Mouse (Mus musculus) heart, postnatal 14 days (tissue): ENCODE data around the gene Mfsd1. TPM values are rescaled to one million over a fixed set of nuclear protein-coding genes. Genes with fewer than 3 reads are reported as not detected.

Source experiments
- DNase-seq, 2 experiments: peaks; one replicate each; pipeline ENCODE4 v3.0.0; 2021 to 2022
- intact Hi-C: fragments of 180-260 bp; cut with DNase I; formaldehyde crosslinking; loops from one replicate; pipeline ENCODE4 v1.15.1; 2025
- long read RNA-seq, 2 experiments: library from polyadenylated mRNA; stranded (forward); transcript quantifications; one replicate each; pipeline ENCODE4 v2.0.0; 2021
- total RNA-seq, 2 experiments: library from RNA; stranded (reverse); gene quantifications; 2 replicates each; pipeline ENCODE4 v1.2.3; 2021

The Mfsd1 gene
- total RNA-seq = 10 to 100 TPM; 32.3 to 32.6 TPM
- long read RNA-seq, experiment 1, transcript Mfsd1-201 (16 exons, 3,011 nt) = major isoform, 40 of 45 reads
- long read RNA-seq, experiment 1, partial matches to known transcripts = 1 of 45 reads
- long read RNA-seq, experiment 1, other reads (novel, unspliced or antisense) = 4 of 45 reads
- long read RNA-seq, experiment 2, transcript Mfsd1-201 (16 exons, 3,011 nt) = major isoform, 46 of 56 reads
- long read RNA-seq, experiment 2, partial matches to known transcripts = 4 of 56 reads
- long read RNA-seq, experiment 2, other reads (novel, unspliced or antisense) = 6 of 56 reads

- peak; percentile 80 to 88 for DNase-seq
- intact Hi-C loops = loop anchor here (5.0 kb wide), 1 partner anchor 210 kb away; the partner anchor contains the start of gene Mlf1
Measured at GRCm38 (mm10) chr3:67582273-67583124, at the start of gene Mfsd1. Mfsd1 (plus strand) TSS chr3:67582741.

DNA sequence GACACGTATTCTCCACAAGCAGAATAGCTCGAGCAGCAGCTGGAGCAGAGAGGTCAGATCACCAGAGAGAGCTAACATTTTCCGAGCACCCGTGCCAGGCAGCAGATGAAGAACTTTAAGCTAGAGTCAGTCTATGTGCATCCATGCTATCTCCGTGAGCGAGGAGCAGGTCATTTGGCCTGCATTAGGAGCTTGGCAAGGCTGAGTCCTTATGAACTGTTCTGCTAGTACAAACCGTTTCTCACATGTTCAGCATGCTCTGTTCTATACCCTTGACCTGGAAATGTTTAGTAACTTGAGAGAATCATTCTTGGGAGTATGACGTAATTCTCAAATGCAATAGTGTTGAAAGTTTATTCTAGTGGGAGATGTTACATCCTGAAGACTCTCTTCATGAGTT lies 38.9 kb upstream of the Mfsd1 start:
- intact Hi-C loops = no loop called here

GRCm38 (mm10) chr3:67551193-67551592 lies 31.3 kb upstream of the Mfsd1 start:
- intact Hi-C loops = no loop called here
- DNase-seq = no peak

More for the DNA sequence above, 38.9 kb upstream of the Mfsd1 start:
- DNase-seq = no peak

- intact Hi-C loops = no loop called here
- DNase-seq = peak in 1 of 2 experiments; percentile 17
Measured at GRCm38 (mm10) chr3:67553281-67553680, 29.3 kb upstream of the Mfsd1 start.

DNA sequence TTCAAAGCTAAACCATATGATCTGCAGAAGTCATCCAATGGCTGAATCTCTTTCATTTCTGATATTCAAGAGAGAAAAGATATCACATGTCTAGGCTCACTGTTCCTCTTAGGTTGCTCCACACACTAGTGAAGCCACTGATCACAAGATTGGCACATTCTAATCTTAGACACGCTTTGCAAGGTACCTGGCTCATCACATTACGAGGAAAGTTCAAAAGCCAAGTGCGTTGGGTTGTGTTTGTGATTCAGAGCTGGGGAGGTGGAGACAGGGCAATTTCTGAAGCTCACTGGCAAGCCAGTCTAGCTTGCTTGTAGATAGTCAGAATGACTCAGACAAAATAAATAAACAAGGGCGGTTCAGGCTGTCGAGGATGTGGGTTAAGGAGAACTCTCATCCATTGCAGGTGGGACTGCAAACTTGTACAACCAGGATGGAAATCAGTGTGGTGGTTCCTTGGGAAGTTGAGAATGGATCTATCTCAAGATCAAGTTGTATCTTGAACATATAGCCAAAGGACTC lies 28.6 kb upstream of the Mfsd1 start:
- DNase-seq = no peak

DNA sequence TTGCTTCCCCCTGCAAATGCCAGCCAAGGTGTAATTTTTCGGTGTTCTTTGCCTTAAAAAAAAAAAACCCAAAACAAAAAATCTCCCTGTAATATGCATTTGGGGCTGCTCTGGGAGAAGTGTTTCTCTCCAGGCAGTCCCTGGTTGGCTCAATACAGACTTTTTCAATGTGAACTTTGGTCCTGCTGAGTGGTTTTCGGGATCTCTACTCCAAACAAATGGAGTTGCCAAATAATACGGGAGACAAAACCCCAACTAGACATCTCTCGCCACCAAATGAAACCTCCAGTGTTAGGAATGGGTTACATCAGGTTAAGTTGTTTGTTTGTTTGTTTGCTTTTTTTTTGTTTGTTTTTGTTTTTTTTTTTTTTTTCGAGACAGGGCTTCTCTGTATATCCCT lies 27.3 kb upstream of the Mfsd1 start:
- no peak for DNase-seq
- intact Hi-C loops = no loop called here

More for the DNA sequence above, 28.6 kb upstream of the Mfsd1 start:
- intact Hi-C loops = no loop called here

DNA sequence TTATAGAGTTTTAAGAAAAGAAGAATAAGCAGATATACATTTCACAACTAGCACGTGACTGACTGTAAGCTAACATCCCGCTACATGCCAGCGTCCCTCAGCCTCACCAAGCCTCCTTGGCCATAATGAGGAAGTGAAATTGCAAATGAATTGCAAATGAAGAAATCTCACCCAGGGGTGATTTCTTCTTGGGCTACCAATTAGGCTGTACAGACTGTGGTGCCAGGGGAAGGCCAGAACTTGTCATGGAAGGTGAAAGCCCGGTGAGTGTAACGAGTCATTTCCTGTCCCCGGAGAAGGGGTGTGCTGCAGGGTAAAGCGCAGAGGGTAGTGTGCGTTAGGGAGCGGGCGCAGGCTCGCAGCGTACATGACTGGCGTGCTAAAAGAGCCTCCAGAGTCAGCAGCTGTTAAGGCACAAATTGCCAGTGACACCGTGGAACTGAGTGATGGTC lies 25.3 kb upstream of the Mfsd1 start:
- intact Hi-C loops = no loop called here
- no peak for DNase-seq

- no peak for DNase-seq
- intact Hi-C loops = no loop called here
Measured at GRCm38 (mm10) chr3:67557718-67558354, 24.7 kb upstream of the Mfsd1 start.

GRCm38 (mm10) chr3:67564731-67565357 lies 17.7 kb upstream of the Mfsd1 start:
- DNase-seq = peak in 1 of 2 experiments; percentile 11
- intact Hi-C loops = loop anchor here (5.0 kb wide), 1 partner anchor 133 kb away; the partner anchor contains the start of gene Gfm1

GRCm38 (mm10) chr3:67565540-67566227 lies 16.9 kb upstream of the Mfsd1 start:
- intact Hi-C loops = loop anchor here (2.0 to 5.0 kb wide), 2 partner anchors 133 to 213 kb away; partner anchors contain the start of gene Gfm1
- no peak for DNase-seq

DNA sequence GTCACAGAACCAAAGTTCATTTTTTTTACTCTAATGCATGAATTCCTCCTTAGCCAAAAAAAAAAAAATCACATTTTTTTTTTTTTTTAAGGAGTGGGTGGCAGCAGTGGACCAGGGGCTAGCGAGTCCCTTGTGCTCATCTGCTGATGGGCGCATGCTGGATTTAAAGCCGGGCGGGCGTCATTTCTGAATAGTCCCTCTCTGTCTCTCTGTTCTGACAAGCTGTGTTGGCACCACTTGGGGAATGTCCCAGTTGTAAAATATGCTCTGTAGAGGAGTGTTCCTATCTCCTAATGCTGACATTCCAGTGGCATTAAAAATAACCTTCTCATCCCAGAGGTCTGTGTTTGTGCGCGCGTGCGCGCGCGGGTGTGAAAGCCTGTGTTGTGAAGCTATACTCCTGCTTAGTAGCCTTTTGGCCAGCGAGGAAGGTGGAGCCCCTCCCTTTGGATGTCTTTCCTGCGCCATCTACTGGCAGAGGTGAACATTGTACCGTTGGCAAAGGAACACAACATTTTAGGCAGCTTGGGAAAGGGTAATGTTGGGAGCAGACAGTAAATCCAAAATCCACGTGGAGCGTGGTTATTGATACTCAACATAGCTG lies 14.4 kb upstream of the Mfsd1 start:
- peak; percentile 55 to 79 for DNase-seq
- intact Hi-C loops = loop anchor here (1.0 to 5.0 kb wide), 2 partner anchors 55 to 136 kb away; partner anchors contain the start of gene Gfm1

- DNase-seq = peak in 1 of 2 experiments; percentile 40
- intact Hi-C loops = no loop called here
Measured at GRCm38 (mm10) chr3:67572918-67573317, 9.6 kb upstream of the Mfsd1 start.

- DNase-seq = no peak
- intact Hi-C loops = no loop called here
Measured at GRCm38 (mm10) chr3:67573523-67573922, 9.0 kb upstream of the Mfsd1 start.

- intact Hi-C loops = no loop called here
- no peak for DNase-seq
Measured at GRCm38 (mm10) chr3:67576248-67576647, 6.3 kb upstream of the Mfsd1 start.

- intact Hi-C loops = no loop called here
- DNase-seq = no peak
Measured at GRCm38 (mm10) chr3:67576724-67577123, 5.8 kb upstream of the Mfsd1 start.

GRCm38 (mm10) chr3:67583125-67583845 lies 744 bp downstream of the Mfsd1 start:
- intact Hi-C loops = loop anchor here (5.0 kb wide), 1 partner anchor 211 kb away; the partner anchor contains the start of gene Mlf1
- DNase-seq = no peak

DNA sequence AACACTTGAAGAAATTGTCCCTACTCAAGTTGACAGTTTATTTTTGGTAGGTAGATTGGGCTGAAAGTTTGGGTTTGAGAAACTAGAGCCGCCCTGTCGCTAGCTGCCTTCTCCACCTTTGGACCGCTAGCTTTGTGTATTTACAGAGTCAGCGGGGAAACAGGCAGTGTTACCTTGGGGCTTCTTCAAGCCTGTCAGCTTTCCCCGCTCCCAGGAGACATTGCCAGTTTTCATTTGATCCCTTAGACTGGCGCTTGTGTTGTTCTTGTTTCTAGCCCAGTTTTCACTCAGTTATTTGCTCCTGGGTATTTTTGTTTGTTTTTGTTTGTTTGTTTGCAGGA lies 1.3 kb downstream of the Mfsd1 start:
- intact Hi-C loops = loop anchor here (5.0 kb wide), 1 partner anchor 212 kb away; the partner anchor contains the start of gene Mlf1
- DNase-seq = no peak

DNA sequence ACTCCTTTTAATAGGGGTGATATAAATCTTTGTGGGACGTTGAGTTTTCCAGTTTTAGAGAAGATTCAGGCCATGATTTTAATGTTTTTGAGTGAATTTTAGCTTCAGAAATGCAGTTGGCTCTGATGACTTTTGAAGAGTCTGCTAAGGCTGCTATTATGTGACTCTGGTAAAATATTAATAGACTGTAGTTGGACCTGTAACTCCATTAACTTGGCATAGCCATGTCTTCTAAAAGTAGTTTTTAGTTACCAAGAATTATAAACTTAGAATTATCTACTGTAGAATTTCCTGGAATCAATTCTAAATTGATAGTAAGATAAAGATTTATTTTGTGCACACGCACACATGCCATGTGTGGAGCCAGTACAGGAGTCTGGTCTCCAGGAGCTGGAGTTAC lies 4.0 kb downstream of the Mfsd1 start:
- intact Hi-C loops = no loop called here
- no peak for DNase-seq
